Mouse (Mus musculus): ENCODE results near the gene Aagab.

GRCm38 (mm10) chr9:63608006-63608405 is 5.5 kb downstream of the Aagab start:
- no peak for TF ChIP-seq POLR2A (IDR thresholded peaks at IDR 0.05; ENCODE audit: control insufficient read depth in 1 of 2, insufficient read depth in 1 of 2, low read depth in 1 of 2, low read length in 2 of 2, poor library complexity in 1 of 2)
- no peak for TF ChIP-seq MYC (IDR thresholded peaks at IDR 0.05; ENCODE audit: low read depth, low read length)
- TF ChIP-seq EP300 (IDR thresholded peaks at IDR 0.05; ENCODE audit: low read depth in 1 of 2, low read length in 2 of 2) = no peak
- no peak for TF ChIP-seq JUND (IDR thresholded peaks at IDR 0.05; ENCODE audit: low read depth, low read length)
- TF ChIP-seq MAX (IDR thresholded peaks at IDR 0.05; ENCODE audit: low read length) = no peak
- TF ChIP-seq CTCF (IDR thresholded peaks at IDR 0.05 in 2 of 3, conservative IDR thresholded peaks at IDR 0.05 in 1 of 3; ENCODE audit: control insufficient read depth in 1 of 3, insufficient read depth in 1 of 3, low read depth in 2 of 3, low read length in 3 of 3, poor library complexity in 1 of 3, severe bottlenecking in 1 of 3) = no peak
- TF ChIP-seq ETS1 (IDR thresholded peaks at IDR 0.05; ENCODE audit: low read depth, low read length) = no peak
- TF ChIP-seq CHD2 (IDR thresholded peaks at IDR 0.05; ENCODE audit: low read length) = no peak
